Mouse (Mus musculus) MEL (cell line): ENCODE measurements around the gene Pcx.

Source experiments
- CTCF ChIP-seq, 3 experiments: IDR thresholded peaks in 2 of 3; conservative IDR thresholded peaks in 1 of 3; 2 replicates each; pipeline ENCODE4 v1.5.1; 2011 to 2012; ENCODE audit warnings: low read length in 3 of 3, low read depth in 2 of 3, mild to moderate bottlenecking in 2 of 3, improper control_type of control experiment in 1 of 3, inconsistent platforms in 1 of 3, mixed read lengths in 1 of 3, moderate library complexity in 1 of 3; ENCODE audit not compliant: control insufficient read depth in 1 of 3, insufficient read depth in 1 of 3, poor library complexity in 1 of 3, severe bottlenecking in 1 of 3
- JUND ChIP-seq: IDR thresholded peaks from 2 replicates; pipeline ENCODE4 v1.6.1; 2011; ENCODE audit warnings: low read depth, mild to moderate bottlenecking, improper control_type of control experiment, low read length
- MAX ChIP-seq: IDR thresholded peaks from 2 replicates; pipeline ENCODE4 v1.6.1; 2011; ENCODE audit warnings: low read length, improper control_type of control experiment
- ZC3H11A ChIP-seq: IDR thresholded peaks from 2 replicates; pipeline ENCODE4 v1.6.1; 2012; ENCODE audit warnings: low read depth, mild to moderate bottlenecking, inconsistent platforms, low read length, improper control_type of control experiment

- TF ChIP-seq CTCF (IDR thresholded peaks at IDR 0.05 in 2 of 3, conservative IDR thresholded peaks at IDR 0.05 in 1 of 3; ENCODE audit: control insufficient read depth in 1 of 3, insufficient read depth in 1 of 3, low read depth in 2 of 3, low read length in 3 of 3, poor library complexity in 1 of 3, severe bottlenecking in 1 of 3): no peak
- TF ChIP-seq ZC3H11A: no peak
- TF ChIP-seq JUND: no peak
- TF ChIP-seq MAX: no peak
These were observed 47.7 kb downstream of the Pcx start for GRCm38 (mm10) chr19:4557796-4558569.
